Mouse (Mus musculus): ENCODE measurements around the gene Tshz3.
A peak's percentile ranks its signal among the peaks of the same experiment; 100 is the strongest.

Tshz3 gene

GRCm38 (mm10) chr7:36697856-36698588 lies at the start of gene Tshz3:
Tshz3 (plus strand) TSS chr7:36698118.
- DNase-seq, result peak; percentile 67

- DNase-seq, result no peak
Observed at GRCm38 (mm10) chr7:36655931-36656330, 42.0 kb upstream of the Tshz3 start.

GRCm38 (mm10) chr7:36656401-36656800 lies 41.5 kb upstream of the Tshz3 start:
- no peak for DNase-seq

- no peak for DNase-seq
Observed at GRCm38 (mm10) chr7:36658331-36658730, 39.6 kb upstream of the Tshz3 start.

GRCm38 (mm10) chr7:36659265-36659664 lies 38.7 kb upstream of the Tshz3 start:
- DNase-seq, result no peak

GRCm38 (mm10) chr7:36660654-36661053 lies 37.3 kb upstream of the Tshz3 start:
- peak; percentile 7 for DNase-seq

GRCm38 (mm10) chr7:36663431-36663830 lies 34.5 kb upstream of the Tshz3 start:
- peak; percentile 7 for DNase-seq

- no peak for DNase-seq
Observed at GRCm38 (mm10) chr7:36667767-36668166, 30.2 kb upstream of the Tshz3 start.

- no peak for DNase-seq
Observed at GRCm38 (mm10) chr7:36678031-36678430, 19.9 kb upstream of the Tshz3 start.

GRCm38 (mm10) chr7:36678510-36678909 lies 19.4 kb upstream of the Tshz3 start:
- no peak for DNase-seq

- no peak for DNase-seq
Observed at GRCm38 (mm10) chr7:36679031-36679618, 18.8 kb upstream of the Tshz3 start.

GRCm38 (mm10) chr7:36679866-36680458 lies 18.0 kb upstream of the Tshz3 start:
- DNase-seq, result peak; percentile 13

- DNase-seq, result no peak
Observed at GRCm38 (mm10) chr7:36687508-36687907, 10.4 kb upstream of the Tshz3 start.

- no peak for DNase-seq
Observed at GRCm38 (mm10) chr7:36689049-36689793, 8.7 kb upstream of the Tshz3 start.

- DNase-seq, result peak; percentile 36
Observed at GRCm38 (mm10) chr7:36690551-36690950, 7.4 kb upstream of the Tshz3 start.

- no peak for DNase-seq
Observed at GRCm38 (mm10) chr7:36691617-36692016, 6.3 kb upstream of the Tshz3 start.

GRCm38 (mm10) chr7:36692381-36692780 lies 5.5 kb upstream of the Tshz3 start:
- no peak for DNase-seq

GRCm38 (mm10) chr7:36693081-36693480 lies 4.8 kb upstream of the Tshz3 start:
- DNase-seq, result no peak

GRCm38 (mm10) chr7:36694642-36695191 lies 3.2 kb upstream of the Tshz3 start:
- DNase-seq, result no peak

GRCm38 (mm10) chr7:36695276-36695675 lies 2.6 kb upstream of the Tshz3 start:
- DNase-seq, result no peak

- DNase-seq, result peak; percentile 28
Observed at GRCm38 (mm10) chr7:36695791-36696241, 2.1 kb upstream of the Tshz3 start.

- DNase-seq, result peak; percentile 52
Observed at GRCm38 (mm10) chr7:36696406-36697117, 1.4 kb upstream of the Tshz3 start.
